Mouse (Mus musculus): ENCODE data around the gene Car5a. TPM values are rescaled to one million over a fixed set of nuclear protein-coding genes. Genes with fewer than 3 reads are reported as not detected.
A peak's percentile ranks its signal among the peaks of the same experiment; 100 is the strongest.

Gene Car5a
- total RNA-seq, 2 experiments from 2014 or later = not detected

DNA sequence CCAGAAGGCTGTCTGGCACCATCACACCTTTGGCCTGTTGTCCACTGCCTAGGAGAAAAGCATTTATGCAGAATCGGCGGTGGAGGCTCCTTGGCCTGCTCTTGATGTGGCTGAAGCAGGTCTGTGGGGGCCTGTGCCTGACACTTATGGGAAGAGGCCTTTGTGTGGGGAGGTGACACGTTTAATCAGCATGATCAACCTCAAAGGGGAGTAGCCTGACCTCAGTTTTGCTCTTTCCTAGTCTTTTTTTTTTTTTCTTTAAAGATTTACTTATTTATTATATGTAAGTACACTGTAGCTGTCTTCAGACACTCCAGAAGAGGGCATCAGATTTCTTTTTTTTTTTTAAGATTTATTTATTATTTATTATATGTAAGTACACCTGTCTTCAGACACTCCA, 18.2 kb upstream of the Car5a start:
- no peak for ATAC-seq (replicated peaks; ENCODE audit: low FRiP score, poor library complexity, severe bottlenecking)

DNA sequence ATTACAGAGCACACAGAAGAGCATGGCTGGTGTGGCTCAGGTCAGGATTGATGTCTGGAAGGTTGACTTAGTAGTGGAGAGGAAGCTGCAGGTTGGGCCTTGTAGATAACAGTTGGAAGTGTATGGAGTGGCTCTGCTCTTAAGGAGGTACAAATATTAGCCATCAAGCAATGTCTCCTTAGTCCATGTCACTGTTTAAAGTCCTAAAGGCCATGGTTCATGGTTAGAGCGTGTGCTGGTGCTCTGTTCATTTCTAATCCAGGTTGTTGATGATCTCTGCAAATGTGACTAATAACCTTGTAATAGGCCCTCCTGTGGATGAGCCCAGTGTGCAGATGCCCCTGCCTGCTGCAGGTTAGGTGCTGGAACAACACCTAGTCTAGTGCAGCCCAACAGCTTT, 13.7 kb upstream of the Car5a start:
- no peak for ATAC-seq (replicated peaks; ENCODE audit: low FRiP score, poor library complexity, severe bottlenecking)

DNA sequence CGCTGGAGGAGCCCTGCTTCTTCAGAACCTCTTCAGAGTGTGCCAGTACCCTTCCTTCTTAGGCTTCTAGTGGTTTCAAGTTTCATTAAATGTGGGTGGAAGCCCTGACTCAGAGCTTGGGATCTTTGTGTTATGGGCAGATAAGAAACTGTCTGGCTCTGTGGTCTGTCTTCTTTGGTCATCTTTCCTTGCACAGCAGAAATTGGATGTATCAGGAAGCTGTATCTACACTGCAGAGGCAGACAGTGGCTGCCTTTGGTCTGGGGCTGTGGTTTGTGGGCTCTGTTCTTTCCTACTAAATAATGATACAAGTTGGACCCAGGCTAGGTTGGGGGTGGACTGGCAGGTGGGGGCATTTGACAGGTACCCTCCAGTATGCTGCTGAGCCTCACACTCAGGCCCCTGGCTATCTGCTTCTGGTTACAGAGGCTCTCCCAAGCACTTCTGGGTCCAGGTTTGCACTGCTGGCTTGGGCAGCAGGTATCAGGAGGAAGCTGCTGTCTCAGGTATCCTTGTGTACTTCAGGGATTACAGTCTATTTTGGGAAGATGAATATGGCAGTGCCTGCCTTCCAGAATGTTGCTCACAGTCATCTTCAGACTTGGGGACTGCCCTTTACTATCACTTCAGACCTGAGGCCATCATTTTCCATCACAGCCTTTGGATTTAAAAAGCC, 11.3 kb upstream of the Car5a start:
- ATAC-seq (replicated peaks; ENCODE audit: low FRiP score, poor library complexity, severe bottlenecking) = no peak

DNA sequence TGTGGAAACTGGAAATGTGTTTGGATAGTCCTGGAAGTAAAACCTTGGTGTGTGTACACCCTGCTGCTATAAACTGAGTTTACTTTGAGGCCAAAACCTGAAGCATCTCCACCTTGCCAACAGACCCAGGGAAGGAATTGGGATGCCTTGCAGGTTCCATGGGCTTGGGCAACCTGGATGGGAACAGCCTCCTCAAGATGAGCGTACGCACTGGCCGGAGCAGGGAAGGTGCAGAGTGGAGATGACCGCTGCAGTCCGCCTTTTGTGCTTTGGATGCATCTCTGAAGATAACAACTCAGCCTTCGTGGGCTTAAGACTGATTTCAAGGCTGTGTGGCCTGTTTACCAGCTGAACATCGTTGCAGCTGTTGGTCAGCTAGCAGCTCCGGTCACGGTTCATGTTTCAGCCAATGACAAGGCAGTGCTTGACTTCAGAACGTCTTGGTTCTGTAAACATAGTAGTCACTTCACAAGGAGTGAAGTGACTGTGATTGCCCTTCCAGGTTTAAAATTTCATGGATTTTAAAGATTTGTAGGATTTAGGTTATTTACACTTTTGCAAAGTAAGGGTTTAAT, 10.4 kb upstream of the Car5a start:
- no peak for ATAC-seq (replicated peaks; ENCODE audit: low FRiP score, poor library complexity, severe bottlenecking)

DNA sequence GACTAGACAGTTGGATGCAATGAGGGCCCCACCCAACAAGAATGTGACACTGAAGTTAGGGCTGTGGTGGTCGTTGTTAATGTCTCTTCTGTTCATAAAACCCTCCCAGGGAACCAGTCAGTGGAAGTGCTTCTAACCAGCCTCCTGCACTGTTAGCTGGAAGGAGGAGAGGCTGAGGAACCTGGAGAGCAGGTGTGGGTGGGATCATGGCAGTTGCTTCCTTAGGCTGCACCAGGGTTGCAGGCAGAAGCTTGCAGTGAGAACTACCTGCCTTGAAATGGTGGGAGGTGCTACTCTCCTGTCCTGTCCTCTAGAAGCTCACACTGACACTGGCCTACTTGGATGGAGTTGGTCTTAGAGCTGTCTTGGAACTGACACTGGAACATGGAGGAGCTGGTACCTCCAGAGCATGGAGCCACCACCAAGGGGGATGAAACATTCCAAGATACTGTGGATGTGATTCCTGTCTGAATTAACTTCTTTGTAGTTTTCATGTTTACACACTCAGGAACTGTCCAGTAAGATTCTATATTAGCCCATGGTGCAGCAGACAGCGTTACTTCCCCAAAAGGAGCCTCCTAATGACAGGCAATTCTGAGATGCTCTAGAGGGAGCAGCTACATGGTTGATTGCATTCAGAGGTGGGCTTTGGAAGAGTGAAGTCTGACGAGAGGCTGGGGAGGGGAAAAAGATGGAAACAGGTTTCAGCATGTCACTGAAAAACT, 9.3 kb upstream of the Car5a start:
- no peak for ATAC-seq (replicated peaks; ENCODE audit: low FRiP score, poor library complexity, severe bottlenecking)

DNA sequence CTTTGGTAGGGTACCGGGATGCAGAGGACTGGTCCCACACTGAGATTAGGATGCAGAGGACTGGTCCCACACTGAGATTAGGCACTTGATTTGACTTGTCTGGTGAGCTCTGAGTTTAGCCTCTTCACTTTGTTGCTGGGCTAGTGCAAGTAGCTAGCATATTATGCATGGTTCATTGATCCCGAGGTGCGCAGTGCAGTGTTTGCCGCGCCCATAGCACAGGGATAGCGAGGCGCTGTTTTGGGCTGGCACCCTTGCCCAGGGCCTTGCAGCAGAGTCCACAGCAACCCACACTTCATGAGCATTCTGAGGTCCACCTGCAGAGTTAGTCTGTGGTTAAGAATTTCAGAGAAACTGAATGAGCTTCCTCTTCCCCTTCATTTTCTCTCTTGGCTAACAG, 8.1 kb upstream of the Car5a start:
- ATAC-seq (replicated peaks; ENCODE audit: low FRiP score, poor library complexity, severe bottlenecking) = no peak

DNA sequence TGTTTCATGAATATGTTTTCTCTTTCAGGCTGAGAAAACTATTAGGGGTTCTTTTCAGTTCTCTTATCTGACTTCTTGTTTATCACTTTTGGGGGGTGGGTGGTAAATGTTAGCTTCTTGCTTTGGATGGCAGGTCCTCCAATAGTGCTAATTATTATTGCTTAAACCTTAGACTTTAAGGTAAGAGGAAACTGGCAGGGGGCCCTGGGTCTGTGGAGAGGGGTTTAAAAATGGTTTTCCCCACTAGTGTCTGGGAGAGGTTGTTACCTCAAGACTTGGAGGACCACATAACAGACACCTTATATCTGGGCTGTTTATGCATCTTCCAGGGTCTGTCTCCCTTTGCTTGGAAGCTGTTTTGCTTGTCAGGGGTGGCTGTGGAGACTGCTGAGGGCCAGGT, 7.4 kb upstream of the Car5a start:
- ATAC-seq (replicated peaks; ENCODE audit: low FRiP score, poor library complexity, severe bottlenecking) = no peak

DNA sequence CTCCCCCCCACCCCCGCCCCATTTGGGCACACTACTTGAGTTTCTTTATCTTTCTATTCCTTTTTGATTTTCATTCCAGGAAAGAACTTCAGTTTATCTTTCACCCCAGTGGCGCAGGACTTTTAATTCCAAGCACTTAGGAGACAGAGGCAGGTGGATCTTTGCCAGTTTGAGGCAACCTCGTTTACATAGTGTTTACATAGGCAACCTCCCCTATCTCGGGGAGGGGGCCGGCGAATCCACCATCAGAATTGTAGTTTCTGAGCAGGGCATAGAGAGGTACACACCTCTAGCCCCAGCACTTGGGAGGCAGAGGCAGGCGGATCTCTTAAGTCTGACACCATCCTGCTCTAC, 6.9 kb upstream of the Car5a start:
- no peak for ATAC-seq (replicated peaks; ENCODE audit: low FRiP score, poor library complexity, severe bottlenecking)

DNA sequence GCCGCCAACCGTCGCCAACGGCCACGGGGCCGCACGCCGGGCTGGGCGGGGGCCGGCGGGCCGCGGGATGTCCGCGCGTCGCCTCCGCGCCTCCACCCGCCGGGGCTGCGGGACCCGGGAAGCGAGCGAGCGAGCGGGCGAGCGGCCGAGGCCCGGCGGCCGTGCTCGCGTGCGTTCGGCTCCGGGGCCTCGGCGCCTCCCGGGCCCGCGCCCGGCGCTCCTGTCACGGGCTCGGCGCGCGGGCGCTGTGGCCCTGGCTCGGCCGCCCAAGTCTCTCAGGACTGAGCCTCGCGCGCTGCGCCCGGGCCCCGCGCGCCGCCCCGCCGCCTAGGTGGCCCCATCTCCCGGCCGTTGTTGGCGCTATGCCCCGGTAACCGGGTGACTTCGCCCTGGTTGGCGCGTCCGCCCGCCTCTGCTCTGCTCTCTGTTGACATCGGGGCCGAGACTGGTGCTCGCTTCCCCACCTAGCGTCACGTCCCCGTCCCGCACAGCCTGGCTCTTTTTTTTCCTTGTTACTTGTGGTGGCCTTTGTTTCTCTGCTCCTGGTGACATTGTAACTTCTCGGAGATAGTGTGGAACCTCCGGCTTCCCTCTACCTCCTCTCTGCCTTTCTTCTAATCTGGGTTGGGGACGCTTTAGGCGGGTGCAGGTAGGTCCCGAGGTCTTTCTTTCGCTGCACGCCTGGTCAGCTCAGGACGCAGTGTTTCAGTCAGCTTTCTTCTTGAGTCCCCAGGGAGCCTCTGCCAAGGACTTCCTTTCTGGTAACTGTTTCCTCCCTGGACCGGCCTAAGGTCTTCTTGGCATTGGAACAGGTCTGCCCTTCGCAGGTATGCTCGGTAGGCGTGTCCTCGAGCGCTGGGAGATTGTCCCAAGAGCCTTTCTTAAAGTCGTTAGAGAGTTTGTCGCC, 6.3 kb upstream of the Car5a start:
- 0 out of 2 replicates have a peak, but pooled peaks have one; percentile 15 for ATAC-seq (replicated peaks; ENCODE audit: low FRiP score, poor library complexity, severe bottlenecking)

DNA sequence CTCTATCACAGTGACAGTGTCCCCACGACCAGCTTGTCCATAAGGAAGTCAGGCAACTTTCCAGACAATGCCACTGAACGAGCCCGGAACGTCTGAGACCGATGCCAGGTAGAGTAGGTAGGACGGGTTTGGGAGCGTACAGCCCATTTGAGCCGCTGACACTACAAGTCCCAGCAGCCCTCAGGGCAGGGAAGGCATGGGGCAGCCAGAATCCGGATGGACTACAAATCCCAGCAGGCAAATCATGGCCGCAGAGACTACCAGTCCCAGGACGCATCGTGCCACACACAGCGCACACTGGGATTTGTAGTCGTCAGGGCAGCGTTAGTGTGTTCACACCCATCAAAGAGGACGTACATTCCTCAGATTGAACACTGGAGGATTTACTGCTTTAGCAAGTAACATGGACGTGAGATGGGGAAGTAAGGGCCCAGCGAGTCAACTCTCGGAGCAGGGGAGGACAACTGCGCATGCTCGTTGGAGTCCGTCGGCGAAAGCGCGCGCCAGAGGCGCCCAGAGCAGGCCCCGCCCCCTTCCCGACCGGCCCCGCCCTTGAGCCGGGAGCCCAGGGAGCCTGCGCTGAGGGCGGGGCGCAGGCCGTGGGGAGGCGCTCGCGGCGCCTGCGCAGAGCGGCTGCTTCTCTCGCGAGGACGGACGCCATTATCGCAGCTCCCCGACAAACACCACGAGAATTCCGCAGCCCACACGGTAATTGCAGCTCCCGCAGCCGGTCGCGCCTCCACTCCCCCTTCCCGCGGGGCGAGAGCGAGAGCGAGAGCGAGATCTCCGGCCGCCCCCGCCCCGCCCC, 5.4 kb upstream of the Car5a start:
- peak; percentile 84 for ATAC-seq (replicated peaks; ENCODE audit: low FRiP score, poor library complexity, severe bottlenecking)

DNA sequence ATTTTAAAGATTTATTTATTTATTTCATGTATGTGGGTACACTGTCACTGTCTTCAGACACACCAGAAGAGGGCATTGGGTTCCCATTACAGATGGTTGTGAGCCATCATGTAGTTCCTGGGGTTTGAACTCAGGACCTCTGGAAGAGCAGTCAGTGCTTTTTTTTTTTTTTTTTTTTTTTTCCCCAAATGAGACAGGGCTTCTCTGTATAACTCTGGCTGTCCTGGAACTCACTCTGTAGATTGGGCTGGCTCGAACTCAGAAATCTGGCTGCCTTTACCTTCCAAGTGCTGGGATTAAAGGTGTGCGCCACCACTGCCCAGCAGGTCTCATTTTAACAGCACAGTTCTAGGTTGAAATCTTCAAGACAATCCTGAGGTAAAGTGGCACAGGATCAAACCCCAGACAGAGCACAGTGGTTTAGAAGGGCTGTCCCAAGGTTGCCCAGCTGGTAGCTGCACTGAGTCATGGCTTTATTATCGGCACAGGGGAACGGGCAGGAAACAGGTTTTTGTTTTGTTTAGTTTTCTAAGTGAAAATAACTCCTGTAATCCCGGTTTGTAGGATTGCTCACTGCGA, 4.6 kb upstream of the Car5a start, which contains the start of gene Banp:
Gene Banp (plus strand): TSS at position 529 of the 579 bp plus-strand sequence.
- ATAC-seq (replicated peaks; ENCODE audit: low FRiP score, poor library complexity, severe bottlenecking) = no peak

DNA sequence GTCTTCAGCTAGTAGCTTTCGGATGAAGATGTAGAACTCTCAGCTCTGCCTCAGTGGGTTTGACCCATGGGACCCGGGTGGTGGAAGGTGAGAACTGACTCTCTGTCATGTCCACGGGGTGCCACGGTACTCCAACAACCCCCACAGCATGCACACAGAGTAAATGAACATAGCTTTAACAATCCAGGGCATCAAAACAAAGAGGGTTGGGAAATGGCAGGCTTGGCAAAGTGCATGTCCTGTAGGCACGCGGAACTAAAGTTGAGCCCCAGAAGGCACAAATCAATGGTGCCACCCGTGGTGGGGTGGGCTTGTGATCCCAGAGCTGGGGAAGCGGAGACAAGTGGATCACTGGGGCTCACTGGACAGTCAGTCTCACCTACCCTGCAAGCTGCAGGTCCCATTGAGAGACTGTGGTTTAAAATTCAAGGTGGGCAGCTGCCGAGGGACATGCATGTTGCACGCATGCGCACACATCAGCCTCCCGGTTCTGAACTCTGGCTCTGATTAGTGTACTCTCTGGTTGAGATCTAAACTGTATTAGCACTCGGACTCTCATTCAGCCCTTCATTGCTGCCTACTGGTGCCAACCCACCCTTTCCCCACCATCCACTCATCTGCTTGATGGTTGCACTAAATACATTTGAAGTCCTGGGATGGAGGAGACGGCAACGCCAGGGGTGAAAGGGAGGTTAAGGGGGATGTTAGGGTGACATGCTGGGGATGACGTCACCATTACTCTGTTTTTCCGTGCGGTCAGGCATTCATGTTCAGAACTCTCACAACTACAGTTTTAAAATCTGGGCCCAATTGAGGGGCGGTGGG, 3.8 kb upstream of the Car5a start:
- ATAC-seq (replicated peaks; ENCODE audit: low FRiP score, poor library complexity, severe bottlenecking) = no peak

DNA sequence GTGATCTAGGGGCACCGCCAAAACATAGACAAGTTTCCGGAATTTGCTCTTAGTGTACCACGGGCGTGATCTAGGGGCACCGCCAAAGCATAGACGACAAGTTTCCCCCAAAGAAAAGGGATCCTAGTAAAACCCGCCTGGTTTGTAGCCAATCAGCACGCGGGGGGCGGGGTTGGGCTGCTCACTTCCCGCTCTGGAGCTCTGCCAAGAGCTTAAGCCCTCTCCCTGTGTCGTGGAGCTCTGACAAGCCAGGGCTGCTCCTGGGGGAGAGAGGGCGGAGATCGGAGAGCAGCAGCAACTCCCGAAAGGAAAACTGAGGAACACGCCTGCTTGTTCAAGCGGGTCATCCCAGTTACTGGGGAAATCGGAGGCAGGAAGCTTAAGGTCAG, 3.0 kb upstream of the Car5a start:
- peak; percentile 51 for ATAC-seq (replicated peaks; ENCODE audit: low FRiP score, poor library complexity, severe bottlenecking)

DNA sequence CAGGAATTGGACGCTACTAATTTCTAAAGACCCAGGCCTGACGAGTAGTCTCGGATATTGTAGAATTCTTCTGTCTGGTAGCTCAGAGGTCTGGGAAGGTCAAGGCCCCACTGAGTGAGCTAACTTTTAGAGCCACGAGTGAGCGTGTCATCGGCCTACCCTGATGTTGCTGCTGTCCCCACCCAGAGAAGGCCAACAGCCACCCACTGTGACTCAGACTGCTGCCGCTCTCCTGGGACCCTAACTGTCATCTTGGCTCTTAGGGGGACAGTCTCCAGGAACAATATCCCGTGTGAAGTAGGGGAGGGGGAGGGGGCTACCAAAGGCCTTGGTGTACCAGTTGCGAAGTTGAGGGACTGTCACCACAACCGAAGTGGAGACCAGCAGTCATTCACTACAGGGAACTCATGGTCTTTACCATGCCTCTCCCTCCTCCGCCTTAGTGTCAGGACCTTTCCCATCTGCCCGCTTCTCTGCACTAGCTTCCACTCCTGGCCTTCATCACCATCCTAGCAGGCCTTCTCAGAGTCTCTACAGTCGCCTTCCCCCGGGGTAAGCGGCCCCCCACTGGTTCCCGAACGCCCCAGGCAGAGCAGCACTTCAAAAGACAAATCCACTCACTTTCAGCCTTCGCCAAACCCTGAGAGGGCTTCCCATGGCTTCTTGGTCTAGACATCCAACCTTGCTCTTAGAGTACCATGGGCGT, 2.5 kb upstream of the Car5a start:
- no peak for ATAC-seq (replicated peaks; ENCODE audit: low FRiP score, poor library complexity, severe bottlenecking)

DNA sequence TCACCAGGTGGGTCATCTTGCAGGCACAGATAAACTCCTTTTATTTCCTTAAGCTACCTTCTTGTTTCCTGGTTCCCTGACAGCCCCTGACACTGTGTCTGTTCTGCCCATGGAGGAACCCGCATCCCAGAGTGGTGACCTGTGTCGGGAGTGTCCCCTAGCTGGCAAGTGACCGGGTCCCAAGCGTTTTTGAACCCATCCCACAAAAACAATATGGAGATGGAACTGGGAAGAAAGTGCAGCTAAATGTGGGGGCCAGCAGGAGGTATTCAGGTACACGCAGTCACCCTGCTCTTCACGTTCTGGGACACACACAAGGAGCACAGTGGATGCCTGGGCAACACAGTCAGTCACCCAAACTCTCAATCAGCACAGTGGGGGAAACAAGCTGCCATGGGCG, 1.6 kb upstream of the Car5a start:
- no peak for ATAC-seq (replicated peaks; ENCODE audit: low FRiP score, poor library complexity, severe bottlenecking)

DNA sequence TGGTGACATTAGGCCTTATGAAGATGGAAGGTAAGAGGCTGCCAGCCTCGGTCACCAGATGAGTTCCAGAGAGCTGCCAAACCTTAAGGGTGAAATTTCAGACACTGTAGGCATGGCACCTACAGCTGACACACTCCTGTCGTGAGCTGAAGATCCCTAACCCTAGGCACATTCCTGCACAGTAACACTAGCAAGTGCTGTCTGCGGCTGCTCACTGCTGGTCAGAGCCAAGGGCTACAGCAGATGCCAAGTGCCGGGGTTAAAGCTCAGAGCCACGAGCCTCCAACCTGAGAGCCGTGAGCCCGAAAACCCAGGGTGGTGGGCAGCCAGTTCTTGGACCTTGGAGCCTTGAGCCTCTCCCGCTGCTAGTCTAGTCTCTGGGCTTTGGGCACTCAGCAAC, 988 bp downstream of the Car5a start:
- no peak for ATAC-seq (replicated peaks; ENCODE audit: low FRiP score, poor library complexity, severe bottlenecking)

DNA sequence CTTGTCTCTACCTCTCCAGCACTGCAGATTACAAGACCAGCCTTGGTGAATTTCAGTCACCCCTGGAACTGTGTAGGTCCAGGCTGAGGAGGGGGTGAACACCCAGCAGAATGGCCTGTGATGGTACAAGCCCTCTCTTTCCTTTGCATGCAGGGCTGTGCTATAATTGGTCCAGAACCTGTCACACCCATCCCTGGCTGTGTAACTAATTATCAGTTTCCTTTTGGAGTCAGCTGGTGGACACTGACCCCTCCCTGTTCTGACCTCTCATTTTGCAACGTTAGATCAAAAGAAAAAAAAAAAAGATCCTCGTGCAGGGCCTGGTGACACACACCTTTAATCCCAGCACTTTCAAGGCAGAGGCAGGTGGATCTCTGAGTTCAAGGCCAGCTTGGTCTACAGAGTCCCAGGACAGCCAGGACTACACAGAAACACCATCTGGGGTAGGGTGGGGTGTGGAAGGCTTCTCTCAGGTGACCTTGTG, 1.6 kb downstream of the Car5a start:
- no peak for ATAC-seq (replicated peaks; ENCODE audit: low FRiP score, poor library complexity, severe bottlenecking)

DNA sequence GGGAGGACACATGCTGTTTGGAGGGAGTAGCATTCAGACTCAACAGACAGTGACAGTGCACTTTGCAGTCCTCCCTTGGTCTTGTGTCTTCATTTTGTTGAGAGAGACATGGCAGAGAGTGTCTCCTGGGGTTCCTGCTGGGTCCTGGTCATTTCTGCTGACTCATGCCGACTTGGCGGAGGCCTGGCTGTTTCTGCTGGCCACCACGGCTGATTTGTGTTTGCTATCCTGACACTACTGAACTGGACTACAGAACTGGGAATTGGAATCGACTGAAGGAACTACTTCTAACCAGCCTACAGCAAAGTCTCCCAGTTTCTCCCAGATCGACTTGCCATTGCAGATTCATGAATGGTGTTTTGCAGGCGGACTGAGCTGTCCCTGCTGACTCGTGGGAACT, 6.0 kb downstream of the Car5a start:
- ATAC-seq (replicated peaks; ENCODE audit: low FRiP score, poor library complexity, severe bottlenecking) = no peak
